Mouse (Mus musculus) bone marrow, adult 2 months (tissue): ENCODE results near the gene Pfkfb4.

Experiments
- CTCF ChIP-seq: fragments of 200-500 bp; IDR thresholded peaks from 2 replicates; pipeline ENCODE4 v1.5.1; 2011; ENCODE audit warnings: low read length, control low read depth; ENCODE audit not compliant: control insufficient read depth, insufficient read depth
- POLR2A ChIP-seq: fragments of 200-500 bp; IDR thresholded peaks from 2 replicates; pipeline ENCODE4 v1.6.1; 2011; ENCODE audit warnings: low read depth, mild to moderate bottlenecking, control low read depth, low read length, borderline replicate concordance; ENCODE audit not compliant: control insufficient read depth

DNA sequence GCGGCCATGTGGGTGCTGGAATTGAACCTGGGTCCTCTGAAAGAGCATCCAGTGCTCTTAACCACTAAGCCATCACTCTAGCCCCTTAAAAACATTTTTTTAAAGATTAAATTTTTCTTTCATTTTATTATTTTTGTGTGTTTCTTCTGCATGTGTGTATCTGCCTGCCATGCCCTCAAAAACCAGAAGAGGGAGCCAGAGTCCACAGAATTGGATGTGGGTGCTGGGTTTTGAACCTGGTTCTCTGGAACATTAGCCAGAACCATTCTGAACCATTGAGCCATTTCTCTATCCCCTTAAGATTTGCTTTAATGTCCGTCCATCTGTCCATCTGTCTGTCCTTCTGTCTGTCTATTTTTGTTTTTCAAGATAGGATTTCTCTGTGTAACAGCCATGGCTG lies 11.6 kb downstream of the Pfkfb4 start:
- TF ChIP-seq CTCF = peak; percentile 72
- TF ChIP-seq POLR2A = no peak
